Mouse (Mus musculus): Measurements from ENCODE around the gene Rab37. TPM values are rescaled to one million over a fixed set of nuclear protein-coding genes. Genes with fewer than 3 reads are reported as not detected.

Gene Rab37
- polyA plus RNA-seq, 1 experiment from 2014 or later, result 1.2 TPM

- no peak overlapping the region for H3K9ac ChIP-seq (ENCODE audit: low read length)
- no peak for DNase-seq (ENCODE audit: low spot score)
- no peak for ATAC-seq (ENCODE audit: insufficient number of reproducible peaks, low FRiP score, low TSS enrichment, low read depth)
- no peaks in the 10 kb centered on the region; the same call in 1 of the 2 replicates for H3K9me3 ChIP-seq (ENCODE audit: control insufficient read depth, low read length)
- no peak overlapping the region for H3K27ac ChIP-seq (replicated peaks; ENCODE audit: low read depth, low read length)
- no peak overlapping the region for H3K4me2 ChIP-seq (ENCODE audit: low read depth, severe bottlenecking)
- 0 out of 2 replicates have a peak, but pooled peaks cover 2% of the 10 kb centered on the region for H3K4me1 ChIP-seq (ENCODE audit: control insufficient read depth, insufficient read depth, low read length)
- H3K4me3 ChIP-seq (ENCODE audit: low read depth, low read length), result no peak overlapping the region
- peaks cover 16% of the 10 kb centered on the region for H3K27me3 ChIP-seq (ENCODE audit: control insufficient read depth, insufficient read depth, low read length)
- 21% methylated on average over 4 of the region's 4 CpGs for WGBS
- H3K36me3 ChIP-seq (ENCODE audit: control insufficient read depth, insufficient read depth, low read length), result no peaks in the 10 kb centered on the region
Measured at GRCm38 (mm10) chr11:115092140-115092539, 909 bp downstream of the Rab37 start.

GRCm38 (mm10) chr11:115098203-115098932 is 7.1 kb downstream of the Rab37 start:
- WGBS, result 44% methylated on average over 10 of the region's 10 CpGs
- H3K9ac ChIP-seq (ENCODE audit: low read length), result no peak overlapping the region
- no peak for DNase-seq (ENCODE audit: low spot score)
- H3K9me3 ChIP-seq (ENCODE audit: control insufficient read depth, low read length), result no peaks in the 10 kb centered on the region
- peaks cover 29% of the 10 kb centered on the region for H3K4me1 ChIP-seq (ENCODE audit: control insufficient read depth, insufficient read depth, low read length)
- no peaks in the 10 kb centered on the region for H3K27me3 ChIP-seq (ENCODE audit: control insufficient read depth, insufficient read depth, low read length)
- H3K4me2 ChIP-seq (ENCODE audit: low read depth, severe bottlenecking), result no peak overlapping the region
- no peak overlapping the region for H3K27ac ChIP-seq (replicated peaks; ENCODE audit: low read depth, low read length)
- H3K4me3 ChIP-seq (ENCODE audit: low read depth, low read length), result no peak overlapping the region
- H3K36me3 ChIP-seq (ENCODE audit: control insufficient read depth, insufficient read depth, low read length), result no peaks in the 10 kb centered on the region
- ATAC-seq (ENCODE audit: insufficient number of reproducible peaks, low FRiP score, low TSS enrichment, low read depth), result no peak

- H3K27ac ChIP-seq (replicated peaks; ENCODE audit: low read depth, low read length), result no peak overlapping the region
Measured at GRCm38 (mm10) chr11:115099241-115099840, 8.1 kb downstream of the Rab37 start.

GRCm38 (mm10) chr11:115100032-115100621 is 8.9 kb downstream of the Rab37 start:
- Histone ChIP-seq H3K36me3 (ENCODE audit: control insufficient read depth, insufficient read depth, low read length) (no peaks in the 10 kb centered on the region), H3K4me1 (ENCODE audit: control insufficient read depth, insufficient read depth, low read length) (peaks cover 35% of the 10 kb centered on the region), H3K4me3 (ENCODE audit: low read depth, low read length) (no peak overlapping the region), H3K9me3 (ENCODE audit: control insufficient read depth, low read length) (no peaks in the 10 kb centered on the region), H3K27me3 (ENCODE audit: control insufficient read depth, insufficient read depth, low read length) (no peaks in the 10 kb centered on the region), H3K27ac (replicated peaks; ENCODE audit: low read depth, low read length) (no peak overlapping the region), H3K4me2 (ENCODE audit: low read depth, severe bottlenecking) (no peak overlapping the region), H3K9ac (ENCODE audit: low read length) (no peak overlapping the region)
- 65% methylated on average over 5 of the region's 5 CpGs for WGBS
- ATAC-seq (ENCODE audit: insufficient number of reproducible peaks, low FRiP score, low TSS enrichment, low read depth), result no peak
- DNase-seq (ENCODE audit: low spot score), result no peak

More at GRCm38 (mm10) chr11:115099241-115099840, 8.1 kb downstream of the Rab37 start:
- Histone ChIP-seq H3K9me3 (ENCODE audit: control insufficient read depth, low read length) (no peaks in the 10 kb centered on the region), H3K4me3 (ENCODE audit: low read depth, low read length) (no peak overlapping the region), H3K27me3 (ENCODE audit: control insufficient read depth, insufficient read depth, low read length) (no peaks in the 10 kb centered on the region), H3K4me1 (ENCODE audit: control insufficient read depth, insufficient read depth, low read length) (peaks cover 33% of the 10 kb centered on the region), H3K9ac (ENCODE audit: low read length) (no peak overlapping the region), H3K4me2 (ENCODE audit: low read depth, severe bottlenecking) (peak overlapping the region; percentile 17), H3K36me3 (ENCODE audit: control insufficient read depth, insufficient read depth, low read length) (no peaks in the 10 kb centered on the region)
- ATAC-seq (ENCODE audit: insufficient number of reproducible peaks, low FRiP score, low TSS enrichment, low read depth), result no peak
- 18% methylated on average over 16 of the region's 16 CpGs for WGBS
- peak; percentile 76 for DNase-seq (ENCODE audit: low spot score)

GRCm38 (mm10) chr11:115100741-115101140 is 9.5 kb downstream of the Rab37 start:
- Histone ChIP-seq H3K9me3 (ENCODE audit: control insufficient read depth, low read length) (no peaks in the 10 kb centered on the region), H3K4me2 (ENCODE audit: low read depth, severe bottlenecking) (no peak overlapping the region), H3K4me3 (ENCODE audit: low read depth, low read length) (no peak overlapping the region), H3K27me3 (ENCODE audit: control insufficient read depth, insufficient read depth, low read length) (no peaks in the 10 kb centered on the region), H3K4me1 (ENCODE audit: control insufficient read depth, insufficient read depth, low read length) (peaks cover 35% of the 10 kb centered on the region), H3K36me3 (ENCODE audit: control insufficient read depth, insufficient read depth, low read length) (no peaks in the 10 kb centered on the region), H3K27ac (replicated peaks; ENCODE audit: low read depth, low read length) (no peak overlapping the region), H3K9ac (ENCODE audit: low read length) (no peak overlapping the region)
- ATAC-seq (ENCODE audit: insufficient number of reproducible peaks, low FRiP score, low TSS enrichment, low read depth) (no peak), DNase-seq (ENCODE audit: low spot score) (peak; percentile 37)
- WGBS, result 9% methylated on average over 7 of the region's 7 CpGs

- WGBS, result 33% methylated on average over 6 of the region's 6 CpGs
- DNase-seq (ENCODE audit: low spot score) (no peak), ATAC-seq (ENCODE audit: insufficient number of reproducible peaks, low FRiP score, low TSS enrichment, low read depth) (no peak)
- Histone ChIP-seq H3K9me3 (ENCODE audit: control insufficient read depth, low read length) (no peaks in the 10 kb centered on the region), H3K4me3 (ENCODE audit: low read depth, low read length) (no peak overlapping the region), H3K4me1 (ENCODE audit: control insufficient read depth, insufficient read depth, low read length) (peaks cover 35% of the 10 kb centered on the region), H3K9ac (ENCODE audit: low read length) (no peak overlapping the region), H3K36me3 (ENCODE audit: control insufficient read depth, insufficient read depth, low read length) (no peaks in the 10 kb centered on the region), H3K27ac (replicated peaks; ENCODE audit: low read depth, low read length) (no peak overlapping the region), H3K27me3 (ENCODE audit: control insufficient read depth, insufficient read depth, low read length) (no peaks in the 10 kb centered on the region), H3K4me2 (ENCODE audit: low read depth, severe bottlenecking) (no peak overlapping the region)
Measured at GRCm38 (mm10) chr11:115101615-115102051, 10.4 kb downstream of the Rab37 start.

- no peak overlapping the region for H3K9ac ChIP-seq (ENCODE audit: low read length)
- H3K4me2 ChIP-seq (ENCODE audit: low read depth, severe bottlenecking), result no peak overlapping the region
- H3K27me3 ChIP-seq (ENCODE audit: control insufficient read depth, insufficient read depth, low read length), result no peaks in the 10 kb centered on the region
- no peaks in the 10 kb centered on the region for H3K36me3 ChIP-seq (ENCODE audit: control insufficient read depth, insufficient read depth, low read length)
- no peak overlapping the region for H3K4me3 ChIP-seq (ENCODE audit: low read depth, low read length)
- H3K27ac ChIP-seq (replicated peaks; ENCODE audit: low read depth, low read length), result no peak overlapping the region
- H3K9me3 ChIP-seq (ENCODE audit: control insufficient read depth, low read length), result no peaks in the 10 kb centered on the region
- no peak for DNase-seq (ENCODE audit: low spot score)
- WGBS, result 87% methylated on average over 9 of the region's 9 CpGs
- peaks cover 35% of the 10 kb centered on the region for H3K4me1 ChIP-seq (ENCODE audit: control insufficient read depth, insufficient read depth, low read length)
- ATAC-seq (ENCODE audit: insufficient number of reproducible peaks, low FRiP score, low TSS enrichment, low read depth), result no peak
Measured at GRCm38 (mm10) chr11:115102116-115102515, 10.9 kb downstream of the Rab37 start.

GRCm38 (mm10) chr11:115103470-115104413 is 12.5 kb downstream of the Rab37 start:
- no peak for ATAC-seq (ENCODE audit: insufficient number of reproducible peaks, low FRiP score, low TSS enrichment, low read depth)
- WGBS, result 55% methylated on average over 25 of the region's 25 CpGs
- DNase-seq (ENCODE audit: low spot score), result peak; percentile 61
- Histone ChIP-seq H3K4me2 (ENCODE audit: low read depth, severe bottlenecking) (no peak overlapping the region), H3K9me3 (ENCODE audit: control insufficient read depth, low read length) (no peaks in the 10 kb centered on the region), H3K4me1 (ENCODE audit: control insufficient read depth, insufficient read depth, low read length) (peaks cover 34% of the 10 kb centered on the region), H3K9ac (ENCODE audit: low read length) (no peak overlapping the region), H3K27me3 (ENCODE audit: control insufficient read depth, insufficient read depth, low read length) (no peaks in the 10 kb centered on the region), H3K36me3 (ENCODE audit: control insufficient read depth, insufficient read depth, low read length) (no peaks in the 10 kb centered on the region), H3K27ac (replicated peaks; ENCODE audit: low read depth, low read length) (no peak overlapping the region; the same call in 1 of the 2 replicates), H3K4me3 (ENCODE audit: low read depth, low read length) (no peak overlapping the region)

Measured in limb, embryonic 11.5 days (tissue).